Mouse (Mus musculus): Measurements from ENCODE around the gene Nedd9.
"Not testable (repeated sequence)": the region's sequence is repeated elsewhere in the genome, so short reads cannot be mapped to it uniquely, and the experiment has no call there.

Gene Nedd9

DNA sequence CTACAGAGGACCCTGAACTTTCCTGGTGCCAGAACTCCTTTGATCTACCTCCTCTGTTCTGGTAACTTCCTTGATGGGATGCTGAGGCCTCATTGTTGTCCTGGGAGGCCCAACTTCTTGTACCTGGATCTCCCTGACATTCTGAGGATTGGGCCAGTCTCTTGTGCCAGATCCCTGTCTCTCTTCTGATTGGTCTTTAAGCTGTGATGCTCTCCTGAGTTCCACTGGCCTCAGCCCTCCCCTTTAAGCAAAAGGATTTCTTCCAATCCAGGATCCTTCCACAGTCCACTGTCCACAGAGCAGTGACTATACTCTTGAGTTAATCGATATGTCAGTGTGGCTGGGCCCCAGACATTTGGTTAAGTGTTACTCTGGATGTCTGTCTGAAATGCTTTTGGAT is 112.3 kb downstream of the Nedd9 start:
- in situ Hi-C loops (cut with MboI), result no loop called here

DNA sequence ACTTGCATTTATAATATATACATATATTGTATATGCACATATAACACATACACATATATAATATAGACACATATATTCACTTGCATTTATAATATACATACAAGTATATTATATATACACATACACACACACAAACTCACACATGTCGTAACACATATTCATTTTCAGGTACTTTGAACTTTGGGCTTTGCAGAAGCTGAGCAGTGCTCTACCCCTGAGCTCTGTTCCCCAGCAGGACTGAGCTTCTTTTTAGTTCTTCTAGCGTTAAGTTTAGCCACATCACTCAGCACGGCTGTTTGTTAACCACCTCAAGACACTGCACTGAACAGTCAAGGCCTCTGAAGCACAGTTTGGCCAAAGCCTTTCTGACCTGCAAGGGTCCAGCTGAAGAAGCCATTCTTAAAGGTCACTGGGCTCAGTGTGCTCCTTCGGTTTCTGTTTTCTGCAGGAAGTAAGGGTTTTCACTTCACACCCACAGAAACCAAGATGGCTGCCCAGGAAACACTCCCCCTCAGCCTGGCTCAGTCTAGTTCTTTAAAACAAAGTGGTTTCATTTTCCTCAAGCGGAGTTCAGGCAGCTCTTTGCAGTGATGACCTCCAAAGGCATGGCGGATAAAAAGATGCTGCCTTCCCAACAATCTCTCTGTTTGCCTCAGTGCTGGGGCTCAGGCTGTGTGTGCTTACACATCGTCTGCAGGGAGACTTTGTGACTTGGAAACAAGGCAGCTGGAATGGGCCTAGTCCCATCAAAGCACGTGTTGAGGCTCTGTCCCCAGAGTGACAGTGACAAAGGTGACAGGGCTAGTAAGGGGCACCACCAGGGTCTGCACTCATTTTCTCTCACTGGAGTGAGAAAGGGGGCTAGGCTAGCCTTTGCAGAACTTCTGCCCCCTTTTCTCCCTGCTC is 114.4 kb downstream of the Nedd9 start:
- in situ Hi-C loops (cut with MboI), result no loop called here

DNA sequence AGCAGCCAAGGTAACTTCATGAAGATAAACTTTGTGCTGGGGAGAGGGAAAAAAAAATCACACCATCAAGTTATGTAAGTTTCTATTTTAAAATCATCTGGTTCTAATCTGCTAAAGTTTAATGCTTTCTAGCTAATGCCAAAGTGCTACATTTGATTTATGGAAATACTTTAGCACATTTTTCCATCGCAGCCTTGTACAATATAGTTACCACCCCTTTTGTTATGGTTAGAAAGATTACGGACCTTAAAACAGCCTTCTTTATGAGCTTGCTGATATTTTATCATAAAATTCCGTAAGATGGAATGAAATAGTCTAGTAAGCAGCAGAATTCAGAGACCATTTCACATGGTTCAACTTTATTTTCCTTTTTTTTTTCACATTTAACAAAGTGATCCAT is 115.6 kb downstream of the Nedd9 start:
- in situ Hi-C loops (cut with MboI), result no loop called here

DNA sequence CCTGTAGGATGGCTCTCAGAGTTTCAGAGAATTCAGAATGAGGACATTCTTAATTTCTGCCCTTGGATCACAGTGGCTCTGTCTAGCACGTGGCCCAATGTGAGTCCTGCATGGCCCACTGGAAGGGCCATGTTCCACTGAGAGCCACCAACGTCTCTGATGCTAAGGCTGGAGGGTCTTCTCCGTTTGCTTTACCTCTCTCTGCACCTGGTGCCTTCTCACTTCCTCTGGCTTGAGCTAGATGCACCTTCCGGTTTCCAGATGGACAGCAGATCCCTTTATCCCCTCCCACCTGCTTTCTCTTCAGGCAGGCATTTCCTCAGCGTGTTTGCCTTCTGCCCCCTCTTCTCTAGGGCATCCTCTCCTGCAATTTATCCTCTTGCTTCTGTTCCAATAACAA is 118.5 kb downstream of the Nedd9 start:
- in situ Hi-C loops (cut with MboI), result no loop called here

DNA sequence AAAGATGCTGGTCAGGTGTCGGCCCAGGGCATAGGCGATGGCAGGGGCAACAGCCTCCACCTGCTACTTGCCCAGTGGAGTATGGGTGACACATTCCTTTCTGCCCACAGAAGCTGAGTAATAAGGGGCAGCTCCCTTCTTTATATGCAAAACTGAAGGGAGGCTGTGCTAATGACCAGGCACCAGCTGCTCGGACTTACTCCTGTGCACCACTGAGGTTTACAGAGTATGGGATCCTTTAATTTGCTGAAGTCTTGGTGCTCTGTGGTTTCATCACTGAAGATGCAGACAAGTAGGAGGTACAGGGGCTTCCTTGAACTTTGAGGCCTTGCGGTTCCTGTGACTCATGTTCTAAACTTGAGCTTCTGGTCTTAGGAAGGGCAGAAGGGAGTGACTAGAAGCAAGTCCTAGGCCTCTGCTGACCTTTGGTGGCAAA is 120.0 kb downstream of the Nedd9 start:
- in situ Hi-C loops (cut with MboI), result no loop called here

DNA sequence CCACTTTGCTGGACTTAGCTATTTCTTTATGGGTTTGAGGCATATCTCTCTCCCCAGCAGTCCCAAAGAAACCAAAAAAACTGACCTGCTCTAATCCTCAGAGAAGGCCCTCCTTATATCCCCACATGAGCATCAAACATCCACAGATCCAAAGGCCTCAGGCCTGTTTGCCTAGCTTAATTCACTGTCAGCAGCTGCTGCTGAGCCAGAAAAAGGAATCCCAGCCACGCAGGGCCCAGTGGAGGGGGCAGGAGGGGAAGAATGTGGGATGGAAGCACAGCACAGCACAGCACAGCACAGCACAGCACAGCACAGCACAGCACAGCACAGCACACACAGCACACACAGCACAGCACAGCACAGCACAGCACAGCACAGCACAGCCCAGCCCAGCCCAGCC is 120.6 kb downstream of the Nedd9 start:
- in situ Hi-C loops (cut with MboI), result not testable (repeated sequence)

DNA sequence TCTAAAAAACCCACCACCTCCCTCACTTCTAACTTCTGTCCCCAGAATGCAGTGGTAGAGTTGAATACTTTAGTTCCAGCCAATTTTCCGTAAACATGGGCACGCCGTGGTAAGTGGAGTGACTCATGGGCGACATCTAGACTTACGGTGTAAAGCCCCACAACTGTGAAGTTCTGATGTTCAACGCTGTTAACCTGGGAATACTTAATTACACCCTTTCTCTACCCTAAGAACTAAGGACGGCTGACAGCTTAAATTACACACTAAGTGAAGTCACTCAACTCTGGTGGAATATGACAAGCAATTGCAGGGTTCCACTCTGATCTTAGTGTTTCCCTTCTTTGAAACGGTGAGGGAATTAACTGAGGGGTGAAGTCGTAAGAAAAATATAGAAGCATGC is 122.9 kb downstream of the Nedd9 start:
- in situ Hi-C loops (cut with MboI), result no loop called here

DNA sequence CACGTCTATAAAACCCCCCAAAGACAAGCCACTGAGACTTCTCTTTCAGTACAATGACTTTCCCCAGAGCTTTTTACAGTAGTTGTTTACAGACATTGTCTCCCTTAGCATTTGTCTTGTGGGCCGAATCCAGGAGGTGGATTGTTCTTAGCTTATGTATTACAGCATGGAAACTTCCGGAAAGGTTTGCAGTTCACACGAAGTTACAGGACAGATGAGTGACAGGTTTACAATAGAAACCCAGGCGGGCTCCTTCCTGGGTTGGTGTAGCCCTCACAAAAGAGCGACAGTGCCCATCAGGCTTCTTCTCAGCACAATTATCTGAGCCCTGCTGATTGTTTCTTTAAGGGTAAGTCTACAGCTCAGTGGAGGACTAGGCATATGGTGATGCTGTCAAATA is 124.3 kb downstream of the Nedd9 start:
- in situ Hi-C loops (cut with MboI), result no loop called here

DNA sequence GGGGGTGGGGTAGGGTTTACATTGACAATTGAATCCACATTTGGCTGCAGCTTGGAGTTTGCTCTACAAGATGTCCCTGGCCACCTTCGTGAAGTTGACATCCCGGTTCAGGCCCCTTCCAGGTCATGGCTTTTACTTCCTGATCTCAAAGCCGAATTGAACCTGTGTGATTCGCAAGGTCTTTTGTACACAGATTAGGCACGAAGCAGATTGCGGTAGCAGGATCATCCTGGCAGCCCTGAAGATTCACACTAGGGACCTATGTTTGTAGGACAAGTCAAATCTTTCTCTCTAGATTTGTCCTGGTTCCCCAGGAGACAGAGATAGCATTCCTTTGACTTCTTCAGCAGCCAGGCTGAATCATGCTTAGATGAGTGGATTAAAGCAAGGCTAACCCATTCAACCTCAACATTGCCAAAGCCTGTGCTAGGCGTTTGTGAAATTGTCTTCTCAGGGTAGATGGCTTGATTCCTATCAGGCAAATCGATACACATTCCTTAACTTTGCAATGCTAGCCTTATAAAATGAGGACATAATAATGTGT is 126.8 kb downstream of the Nedd9 start:
- in situ Hi-C loops (cut with MboI), result no loop called here

DNA sequence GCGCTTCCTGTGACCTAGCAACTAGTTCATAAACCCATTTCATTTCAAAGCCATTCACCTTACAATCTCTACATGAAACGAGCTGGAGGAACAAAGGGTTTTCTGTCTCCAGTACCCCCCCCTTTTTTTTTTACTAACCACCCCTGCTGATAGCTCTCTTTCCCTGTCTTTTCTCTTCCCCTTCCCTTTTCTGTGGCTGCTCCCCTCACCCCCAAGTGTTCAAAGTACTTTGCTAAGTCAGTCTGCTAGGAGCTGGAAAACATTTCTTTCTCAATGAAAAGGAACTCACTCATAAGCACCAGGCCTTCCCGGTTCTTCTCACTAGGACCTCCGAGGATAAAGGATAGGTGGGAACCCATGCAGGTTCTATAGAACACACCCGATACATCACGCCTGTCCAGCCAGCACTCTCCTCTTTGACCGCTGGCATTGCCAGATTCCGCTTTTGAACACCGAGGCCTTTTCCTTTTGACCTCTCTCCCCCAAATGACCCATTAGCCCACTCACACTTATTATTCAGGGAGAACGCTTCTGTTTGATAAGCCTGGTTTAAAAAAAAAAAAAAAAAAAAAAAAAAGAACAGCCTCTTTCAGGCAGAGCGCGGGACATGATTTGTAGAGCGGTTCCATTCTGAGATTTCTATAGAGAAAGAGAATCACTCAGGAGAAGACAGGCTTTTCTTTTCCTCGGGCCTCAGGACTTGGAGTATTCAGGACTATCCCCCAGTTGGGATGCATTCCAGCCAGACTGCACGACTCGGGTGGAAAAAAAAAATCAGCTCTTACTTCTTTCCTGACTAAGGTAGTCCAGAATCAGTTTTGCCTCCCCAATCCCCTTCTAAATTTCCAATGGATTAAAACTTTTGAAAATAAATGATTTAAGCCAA is 127.6 kb downstream of the Nedd9 start:
- in situ Hi-C loops (cut with MboI), result no loop called here

DNA sequence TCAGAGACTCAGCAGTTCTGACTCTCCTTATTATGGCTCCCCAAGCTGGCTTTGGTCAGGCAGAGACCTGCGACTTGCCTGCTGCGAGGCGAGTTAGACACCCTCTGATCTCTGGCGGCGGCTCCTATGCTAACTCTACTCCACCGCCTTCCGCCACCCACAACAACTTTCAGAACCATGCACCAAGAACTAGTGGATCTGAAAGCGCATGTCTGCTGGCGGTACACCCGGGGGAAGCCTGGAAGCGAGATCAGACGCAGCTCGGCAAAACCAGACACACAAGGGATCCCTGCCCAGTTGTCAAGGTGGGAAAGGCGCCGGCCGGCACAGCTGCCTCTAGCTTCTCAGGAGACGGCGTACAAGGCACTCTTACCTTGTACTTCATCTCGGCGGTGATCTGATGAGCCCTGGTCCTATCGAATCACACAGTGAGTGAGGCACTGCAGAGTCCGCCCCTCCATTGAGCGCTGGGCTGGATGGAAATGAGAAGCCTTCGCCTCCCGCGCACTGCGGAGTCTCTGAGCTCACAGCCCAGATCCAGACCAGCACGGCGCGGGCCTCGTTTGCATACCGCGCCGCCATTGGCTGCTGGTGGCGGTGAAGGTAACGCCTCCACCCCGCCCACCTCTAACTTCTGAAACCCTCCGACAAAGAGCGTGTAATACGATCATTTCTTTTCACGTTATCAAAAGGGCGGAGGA is 128.5 kb downstream of the Nedd9 start:
- in situ Hi-C loops (cut with MboI), result no loop called here

DNA sequence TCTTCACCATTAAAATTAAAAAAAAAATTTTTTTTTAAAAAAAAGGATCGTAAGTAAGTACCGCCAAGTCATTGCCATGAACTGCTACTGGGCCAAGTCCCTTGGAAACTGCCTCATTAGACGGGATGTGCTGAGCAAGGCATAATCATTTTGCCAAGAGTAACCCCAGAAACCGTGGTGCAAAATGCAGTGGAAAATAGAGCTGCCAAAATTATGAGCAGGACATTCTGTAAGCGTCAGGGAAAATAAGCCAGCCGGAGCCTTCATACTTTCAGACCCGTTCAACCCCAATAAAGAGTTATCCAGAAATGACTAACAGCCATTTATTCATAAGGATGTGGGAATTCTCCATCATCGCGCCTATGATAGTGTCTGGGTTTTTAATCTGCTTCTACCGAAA is 129.2 kb downstream of the Nedd9 start:
- in situ Hi-C loops (cut with MboI), result no loop called here

DNA sequence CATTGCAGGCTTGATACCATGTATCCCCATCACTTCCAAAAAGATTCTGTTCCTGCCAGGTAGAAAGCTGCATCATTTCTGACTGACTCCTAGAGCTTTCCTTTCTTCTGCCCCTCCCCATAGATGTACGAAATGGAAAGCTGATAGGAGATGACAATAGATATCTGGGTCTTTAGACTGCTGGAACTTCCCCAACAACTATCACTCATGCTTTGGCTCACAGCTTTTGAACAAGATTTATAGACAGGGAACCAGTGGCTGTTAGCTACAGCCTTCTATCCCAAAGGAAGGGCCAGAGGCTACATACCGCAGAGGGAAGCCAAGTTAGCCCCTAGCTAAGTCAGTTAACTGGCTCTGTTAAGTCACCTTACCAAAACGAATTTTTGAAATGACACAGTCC is 129.6 kb downstream of the Nedd9 start:
- in situ Hi-C loops (cut with MboI), result no loop called here

DNA sequence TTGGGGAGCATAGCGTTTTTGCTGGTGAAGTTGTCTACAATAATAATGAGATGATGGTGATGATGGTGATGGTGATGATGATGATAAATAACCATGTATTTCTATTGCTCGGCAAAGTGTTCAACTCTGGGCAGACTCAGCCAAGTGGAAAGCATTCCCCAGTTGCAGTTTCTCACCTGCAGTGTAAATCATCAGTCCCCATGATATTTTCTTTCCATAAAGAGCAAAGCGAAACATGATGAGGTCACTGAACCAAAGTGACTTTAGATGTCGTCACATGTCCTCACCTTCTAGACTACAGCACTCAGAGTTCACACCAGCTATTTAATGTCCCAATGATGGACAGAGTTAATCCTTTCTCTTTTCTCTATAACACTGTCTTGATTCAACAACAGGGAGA is 130.0 kb downstream of the Nedd9 start:
- in situ Hi-C loops (cut with MboI), result no loop called here

DNA sequence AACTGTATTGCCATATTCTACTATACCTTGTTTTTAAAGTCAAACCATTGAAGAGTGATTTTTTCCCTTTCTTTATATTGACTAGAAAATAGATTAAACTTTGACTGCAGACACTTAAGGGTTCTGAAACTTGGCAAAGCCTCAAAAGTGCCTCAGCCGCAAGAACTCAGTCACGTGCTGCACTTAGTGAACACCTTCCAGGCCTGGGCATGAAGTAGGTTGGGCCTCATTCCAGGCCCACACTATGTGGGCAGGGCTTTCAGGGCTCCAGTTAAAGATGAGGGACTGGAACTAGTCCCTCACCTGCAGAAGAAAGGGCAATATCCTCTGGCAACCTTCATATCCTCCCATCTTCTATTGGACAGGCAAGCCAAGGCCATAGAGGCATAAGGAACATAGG is 131.6 kb downstream of the Nedd9 start:
- in situ Hi-C loops (cut with MboI), result no loop called here

DNA sequence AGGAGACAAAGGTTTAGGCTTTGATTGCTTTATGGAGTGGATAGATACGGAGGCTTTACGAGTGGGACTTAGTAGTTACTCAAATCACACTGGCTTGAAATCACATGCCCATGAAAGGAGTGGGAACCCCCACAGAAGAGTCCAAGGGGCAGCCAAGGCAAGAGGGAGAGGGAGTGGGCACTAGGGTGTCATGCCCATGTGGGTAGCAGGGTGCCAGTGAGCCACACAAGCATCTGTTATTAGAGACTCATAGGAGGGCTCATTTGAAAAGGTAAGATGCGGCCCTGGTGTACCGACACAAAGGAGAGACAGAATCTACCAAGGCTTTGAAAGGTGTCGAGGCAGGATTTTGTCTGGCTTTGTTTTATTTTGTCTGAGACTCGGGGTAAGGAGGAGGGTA is 132.6 kb downstream of the Nedd9 start:
- in situ Hi-C loops (cut with MboI), result no loop called here

DNA sequence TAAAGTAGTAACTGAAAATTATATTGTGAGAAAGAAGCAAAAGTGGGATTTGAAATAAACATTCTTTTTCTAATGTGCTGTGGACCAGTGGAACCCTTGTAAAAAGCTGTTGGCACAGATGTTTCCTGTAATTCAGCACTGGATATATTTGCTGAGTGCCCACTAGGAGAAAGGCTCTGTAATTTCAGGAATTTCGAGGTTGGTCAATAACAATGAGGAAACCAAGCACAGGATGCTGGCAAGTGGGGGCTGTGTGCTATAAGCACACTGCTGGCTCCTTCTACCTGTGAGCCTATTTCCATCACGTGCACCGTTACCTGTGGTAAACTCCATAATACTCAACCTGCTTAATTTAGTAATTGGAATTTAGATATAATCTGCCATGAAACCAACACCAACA is 133.5 kb downstream of the Nedd9 start:
- in situ Hi-C loops (cut with MboI), result no loop called here

DNA sequence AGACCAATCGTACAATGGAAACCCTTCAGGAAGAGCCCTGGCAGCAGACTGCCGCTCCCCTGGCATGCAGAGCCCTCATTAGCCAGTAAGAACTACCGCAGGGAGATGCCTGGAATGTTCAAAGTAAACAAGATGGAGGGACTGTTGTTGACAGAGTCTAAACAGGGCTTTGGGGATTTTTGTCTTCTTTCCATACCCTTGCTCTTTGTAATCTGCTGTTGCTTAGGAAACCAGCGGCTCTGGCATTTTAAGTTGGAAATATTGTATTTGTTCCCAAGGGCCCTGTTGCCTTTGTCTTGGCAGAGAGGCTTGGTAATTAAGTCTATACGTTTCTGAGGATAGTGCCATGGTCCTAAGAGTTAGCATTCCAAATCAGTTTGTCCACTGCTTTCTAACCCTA is 134.8 kb downstream of the Nedd9 start:
- in situ Hi-C loops (cut with MboI), result no loop called here

DNA sequence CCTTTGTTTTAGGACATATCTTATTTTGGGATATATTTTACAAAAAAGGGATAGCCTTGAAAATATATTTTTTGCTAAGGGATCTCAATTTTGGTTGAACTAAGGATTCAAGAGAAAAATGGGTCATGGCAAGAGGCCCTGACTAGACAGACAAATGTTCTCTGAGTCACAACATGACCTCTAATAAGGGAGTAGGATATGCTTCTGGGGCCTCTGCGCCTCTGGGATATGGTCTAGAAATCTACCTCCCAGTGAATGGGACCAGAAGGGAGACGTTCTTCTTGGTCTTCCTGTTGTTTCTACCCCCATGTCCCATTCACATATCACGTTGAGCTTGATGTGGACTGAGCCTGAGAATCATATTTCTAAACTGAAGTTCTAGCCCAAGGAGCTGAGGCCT is 136.6 kb downstream of the Nedd9 start:
- in situ Hi-C loops (cut with MboI), result no loop called here

DNA sequence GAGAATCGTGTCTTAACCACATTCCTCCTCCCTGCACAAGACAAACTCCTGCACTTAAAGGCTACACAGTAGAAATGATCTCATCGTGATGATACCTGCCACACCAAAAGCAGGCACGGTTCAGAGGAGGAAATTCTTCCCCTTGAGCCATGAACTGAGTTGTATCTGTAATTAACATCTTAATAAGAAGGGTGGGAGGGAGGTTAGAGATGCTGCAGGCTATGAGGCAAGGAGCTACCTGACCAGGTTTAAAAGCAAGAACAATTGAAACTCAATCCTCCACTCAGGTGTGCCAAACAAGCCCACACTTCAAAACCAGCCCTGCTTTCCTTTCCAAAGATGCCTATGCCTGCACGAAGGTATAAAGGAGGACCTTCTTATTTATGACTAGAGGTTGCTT is 137.4 kb downstream of the Nedd9 start:
- in situ Hi-C loops (cut with MboI), result no loop called here

DNA sequence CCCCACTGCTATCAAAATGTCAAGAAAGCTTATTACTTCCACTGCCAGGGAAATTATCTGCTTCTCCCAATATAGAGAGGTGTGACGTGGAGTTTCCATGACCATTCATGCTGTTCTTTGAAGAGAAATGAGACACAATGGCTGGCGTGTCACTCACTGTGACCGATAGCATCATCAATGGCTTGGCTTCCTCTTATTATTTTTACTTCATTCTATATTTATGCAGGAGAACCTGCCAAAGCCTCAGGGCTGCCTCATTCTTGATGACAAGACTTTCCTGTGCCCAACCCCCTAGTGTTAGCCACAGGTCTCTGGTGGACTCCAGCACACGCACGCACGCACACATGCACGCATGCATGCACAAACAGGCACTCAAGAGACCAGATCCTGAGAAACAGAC is 141.4 kb downstream of the Nedd9 start:
- in situ Hi-C loops (cut with MboI), result no loop called here

DNA sequence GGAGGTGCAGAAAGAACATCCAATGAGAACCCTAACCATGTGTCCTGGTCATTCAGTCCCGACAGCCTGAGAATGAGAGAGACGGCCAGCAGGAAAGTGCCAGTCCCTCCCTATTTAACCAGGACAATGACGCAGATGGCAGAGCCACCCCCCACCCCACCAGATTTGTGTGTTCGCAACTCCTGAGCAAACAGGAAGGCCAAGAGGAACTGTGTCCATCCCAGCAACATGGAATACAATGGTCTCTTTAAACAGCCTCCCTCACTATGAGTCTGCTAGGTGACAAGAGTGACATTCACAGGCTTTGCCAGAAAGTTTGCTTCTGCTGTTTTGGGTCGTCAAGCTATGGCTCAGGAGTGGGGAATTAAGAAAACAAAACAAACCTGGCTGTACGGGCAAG is 141.9 kb downstream of the Nedd9 start:
- in situ Hi-C loops (cut with MboI), result no loop called here

Data from mature B cell (primary cell).